Mouse (Mus musculus) adrenal gland, postnatal 25 days (tissue): ENCODE measurements around the gene Actn3. TPM values are rescaled to one million over a fixed set of nuclear protein-coding genes. Genes with fewer than 3 reads are reported as not detected.
"Not testable (repeated sequence)": the region's sequence is repeated elsewhere in the genome, so short reads cannot be mapped to it uniquely, and the experiment has no call there.

Source experiments
- DNase-seq: peaks from one replicate; pipeline ENCODE4 v3.0.0; 2021; ENCODE audit warnings: mixed read lengths
- long read RNA-seq: library from polyadenylated mRNA; stranded (forward); transcript quantifications from one replicate; pipeline ENCODE4 v2.0.0, GENCODE M21; 2021
- total RNA-seq: library from RNA; stranded (reverse); gene quantifications from 2 replicates; pipeline ENCODE4 v1.2.3, GENCODE M21; 2021

Gene Actn3
- total RNA-seq, result 0.58 and 0.71 TPM in 2 replicates
- long read RNA-seq, partial matches to known transcripts, result 0 of 1 reads
- long read RNA-seq, other reads (novel, unspliced or antisense), result 1 of 1 reads

DNA sequence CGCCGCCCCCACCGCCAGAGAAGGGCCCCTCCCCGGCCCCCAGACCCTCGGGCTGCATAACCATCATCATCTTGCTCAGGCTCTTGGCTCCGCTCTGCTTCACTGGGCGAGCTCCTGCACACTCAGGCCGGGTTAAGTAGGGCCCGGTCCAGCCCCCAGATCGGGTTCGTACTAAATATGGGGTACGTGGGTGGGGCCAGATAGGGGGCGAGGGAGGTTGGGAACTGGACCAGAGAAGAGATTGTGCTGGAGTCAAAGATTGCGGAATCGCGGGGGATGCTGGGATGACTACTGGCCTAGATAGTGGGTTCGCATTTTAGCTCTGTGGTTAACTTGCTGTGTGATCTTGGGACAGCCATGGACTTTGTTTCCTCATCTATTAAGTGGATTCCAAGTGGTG is at the start of gene Actn3:
Actn3 (minus strand) TSS at position 125 of the 400 bp plus-strand sequence.
- DNase-seq, result no peak

DNA sequence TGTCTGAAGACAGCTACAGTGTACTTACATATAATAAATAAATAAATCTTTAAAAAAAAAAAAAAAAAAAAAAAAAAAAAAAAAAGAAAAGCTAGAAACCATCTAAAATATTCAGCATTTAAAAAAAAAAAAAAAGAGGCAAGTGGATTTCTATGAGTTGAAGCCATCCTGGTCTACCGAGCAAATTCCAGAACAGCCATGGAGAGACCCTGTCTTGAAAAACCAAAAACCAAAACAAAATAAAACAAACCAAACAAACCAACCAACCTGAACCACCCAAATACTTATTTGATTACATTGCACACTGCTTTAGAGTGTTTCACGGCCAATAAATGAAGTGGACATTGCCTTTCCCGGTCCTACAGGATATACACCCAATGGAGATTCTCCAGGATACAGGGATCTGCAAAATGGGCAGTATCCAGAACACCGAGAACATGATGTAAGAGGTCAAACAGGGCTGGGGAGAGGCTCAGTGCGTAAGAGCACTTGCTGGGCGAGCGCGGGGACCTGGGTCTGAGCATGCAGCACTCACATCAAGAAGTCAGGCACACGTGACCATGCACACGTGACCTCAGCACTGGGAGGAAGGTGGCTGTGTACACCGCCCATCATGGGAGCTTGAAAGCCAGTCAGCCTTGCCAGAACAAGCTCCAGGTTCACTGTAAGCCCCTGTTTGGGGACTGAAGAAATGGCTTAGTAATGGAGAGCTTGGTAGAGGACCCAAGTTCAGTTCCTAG is 47.6 kb upstream of the Actn3 start:
- no peak for DNase-seq

DNA sequence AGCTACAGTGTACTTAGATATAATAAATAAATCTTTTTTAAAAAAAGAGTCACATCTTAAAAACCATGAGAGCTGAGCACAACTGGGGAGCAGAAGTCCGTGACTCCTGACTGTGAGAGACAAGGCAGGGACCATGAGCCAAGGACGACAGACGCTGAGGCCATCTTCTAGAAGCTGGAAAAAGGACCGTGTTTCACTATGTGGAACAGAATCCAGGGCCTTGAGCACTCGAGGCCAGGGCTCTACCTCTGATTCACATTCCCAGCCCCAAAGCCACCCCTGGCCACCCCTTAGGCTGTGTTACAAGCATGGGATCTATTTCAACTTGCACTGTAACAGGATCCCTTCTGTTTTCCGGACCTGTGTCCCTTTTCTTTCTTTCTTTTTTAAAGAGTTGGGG is 41.9 kb upstream of the Actn3 start:
- DNase-seq, result no peak

DNA sequence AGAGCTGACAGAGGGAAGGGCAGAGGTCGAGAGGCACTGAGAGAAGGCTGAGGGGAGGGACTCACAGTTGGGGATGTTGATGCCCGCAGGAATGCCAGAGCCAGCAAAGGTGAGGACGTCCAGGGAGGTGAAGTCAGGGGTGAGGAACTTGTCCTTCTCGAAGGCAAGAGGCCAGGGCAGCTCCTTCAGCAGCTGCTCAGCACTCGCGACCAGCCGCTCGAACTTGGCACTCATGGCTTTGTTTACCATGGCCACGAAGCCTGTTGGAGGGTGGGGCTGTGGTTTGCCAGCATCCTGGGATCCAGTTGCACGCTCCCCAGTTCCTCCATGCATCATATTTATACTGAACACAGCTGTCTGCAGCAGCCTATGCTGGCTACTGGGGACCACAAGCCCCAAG is 39.1 kb upstream of the Actn3 start:
- DNase-seq, result no peak

DNA sequence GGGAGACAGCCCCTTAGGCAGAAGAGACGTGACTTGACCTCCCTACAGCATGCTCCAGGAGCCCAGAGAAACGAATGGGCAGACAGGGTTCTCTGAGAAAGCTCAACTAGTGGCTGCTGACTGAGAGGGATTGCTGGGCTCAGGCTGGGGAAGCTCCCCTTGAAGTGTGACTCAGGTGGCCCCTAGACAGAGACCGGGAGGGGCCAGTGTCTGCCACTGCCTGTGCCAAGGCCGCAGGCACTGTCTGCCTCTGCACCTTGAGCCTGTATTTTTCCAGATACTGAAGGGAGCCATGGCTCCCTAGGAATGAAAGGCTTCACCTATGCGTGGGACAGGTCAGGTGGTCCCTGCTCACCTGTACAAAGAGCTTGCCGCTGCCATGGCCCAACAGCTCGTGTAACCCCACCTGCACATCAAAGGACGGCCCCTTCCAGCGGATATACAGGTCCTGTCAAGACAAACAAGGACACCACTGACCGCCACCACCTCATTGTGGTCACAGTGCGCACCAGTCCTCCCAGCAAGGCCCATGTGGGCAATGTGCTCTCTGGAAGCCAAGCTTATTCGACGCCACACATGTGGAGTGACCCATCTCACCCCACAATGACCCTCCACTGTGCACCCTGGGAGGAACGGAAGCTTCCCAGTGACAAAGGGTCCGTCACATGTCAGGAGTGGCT is 38.4 kb upstream of the Actn3 start:
- DNase-seq, result peak; percentile 51

DNA sequence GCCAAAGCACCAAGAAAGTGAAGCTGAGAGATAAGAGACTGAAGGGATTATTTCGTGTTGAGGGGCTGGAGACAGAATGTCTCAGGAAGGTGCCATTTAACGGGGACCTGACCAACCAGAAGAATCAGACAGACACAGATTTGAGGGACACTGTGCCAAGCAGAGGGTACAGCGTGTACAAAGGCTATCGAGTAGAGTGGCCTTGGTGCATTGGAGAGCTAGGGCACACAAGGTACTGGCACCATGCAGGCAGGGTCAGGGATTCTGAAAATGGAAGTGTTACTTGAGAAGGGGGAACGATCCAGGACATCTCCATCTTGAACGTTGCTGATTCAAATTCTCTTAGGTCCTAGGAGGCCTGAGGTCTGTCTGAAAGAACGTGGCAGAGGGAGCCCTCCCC is 31.7 kb upstream of the Actn3 start:
- DNase-seq, result no peak

DNA sequence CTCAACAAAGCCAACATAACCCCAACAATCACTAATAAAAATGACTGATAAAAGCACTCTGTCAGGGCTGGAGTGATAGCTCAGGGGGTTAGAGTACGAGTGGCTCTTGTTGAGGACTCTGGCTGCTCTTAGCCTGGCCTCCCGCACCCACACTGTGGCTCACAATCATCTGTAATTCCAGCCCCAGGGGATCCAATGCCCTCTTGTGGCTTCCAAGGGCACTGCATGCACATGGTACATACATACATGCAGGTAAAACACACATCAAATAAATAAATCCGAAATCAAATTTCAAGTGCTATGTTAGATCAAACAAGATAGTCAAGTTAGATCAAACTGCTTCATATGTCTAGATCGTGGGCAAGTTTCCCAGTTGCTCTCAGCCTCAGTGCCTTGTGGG is 30.4 kb upstream of the Actn3 start:
- no peak for DNase-seq

DNA sequence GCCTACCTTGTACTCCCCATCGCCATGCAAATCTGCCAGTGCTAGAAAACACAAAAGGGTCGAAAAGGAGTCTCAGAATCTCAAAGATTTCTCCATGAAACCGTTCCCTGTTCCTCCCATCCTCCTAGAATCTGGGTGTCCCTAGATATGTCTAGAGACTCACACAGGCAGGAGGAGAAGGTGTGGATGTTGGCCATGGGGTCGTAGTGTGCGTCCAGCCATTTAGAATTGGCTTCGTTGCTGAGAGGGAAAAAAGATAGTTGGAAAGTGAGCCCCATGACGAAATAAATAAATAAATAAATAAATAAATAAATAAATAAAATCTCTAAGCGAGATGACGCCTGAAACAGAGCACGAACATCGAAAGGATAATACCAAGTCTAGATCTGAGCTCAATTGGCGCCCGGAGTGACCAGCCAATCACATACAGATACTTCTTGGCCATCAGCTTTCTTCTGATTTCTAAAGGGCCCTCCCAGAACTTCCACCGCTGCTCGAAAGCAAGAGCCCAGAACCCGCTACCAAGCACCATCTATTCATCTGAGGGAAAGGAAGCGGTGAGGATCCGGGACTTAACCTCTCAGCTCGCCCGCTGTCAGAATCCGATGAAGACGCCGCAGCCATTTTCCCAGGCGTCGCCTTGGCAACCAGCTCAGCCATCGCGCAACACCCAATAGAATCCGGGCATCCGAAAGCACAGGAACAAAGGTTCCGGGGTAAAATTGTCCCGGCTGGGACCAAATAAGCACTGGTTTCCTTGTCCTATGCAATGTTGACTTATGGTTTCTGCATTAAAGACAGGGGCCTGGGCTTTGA is 28.5 kb upstream of the Actn3 start, which contains the start of gene Bbs1:
Bbs1 (minus strand) TSS at position 650 of the 816 bp plus-strand sequence.
- peak; percentile 82 for DNase-seq

DNA sequence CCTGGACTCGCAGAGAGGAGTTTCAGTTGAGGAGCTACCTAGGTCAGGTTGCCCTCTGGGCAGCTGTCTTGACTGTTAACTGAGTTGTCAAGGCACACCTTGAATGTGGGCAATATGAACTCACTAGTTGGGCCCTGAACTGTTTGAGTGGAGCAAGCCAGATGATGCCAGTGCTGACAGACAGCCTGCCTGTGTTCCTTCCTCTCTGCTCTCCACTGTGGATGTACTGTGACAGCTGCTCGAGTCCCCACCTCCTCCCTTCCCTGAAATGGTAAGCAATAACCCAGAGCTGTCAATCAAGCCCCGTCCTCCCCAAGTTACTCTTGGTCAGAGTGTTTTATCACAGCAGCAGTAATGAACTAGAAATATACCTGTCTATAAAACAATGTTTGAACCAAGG is 22.2 kb upstream of the Actn3 start:
- no peak for DNase-seq

DNA sequence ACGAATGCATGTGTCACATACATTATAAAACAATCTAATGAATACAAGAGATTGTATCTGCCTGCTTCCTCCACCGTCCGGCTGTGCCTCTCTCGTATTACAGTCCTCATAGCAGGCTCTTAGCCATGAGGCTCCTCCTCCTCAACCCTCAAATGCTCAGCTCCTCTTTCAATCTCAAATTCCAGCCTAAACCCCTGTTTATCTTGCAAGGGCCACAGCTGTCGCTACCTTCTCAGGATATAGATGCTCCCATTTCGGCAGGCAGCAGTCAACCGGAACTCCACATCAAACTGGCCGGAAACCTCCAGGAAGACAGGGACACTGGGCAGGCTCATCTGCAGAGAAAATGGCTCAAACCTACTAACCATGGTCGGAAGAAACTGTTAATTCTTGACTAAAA is 21.3 kb upstream of the Actn3 start:
- no peak for DNase-seq

DNA sequence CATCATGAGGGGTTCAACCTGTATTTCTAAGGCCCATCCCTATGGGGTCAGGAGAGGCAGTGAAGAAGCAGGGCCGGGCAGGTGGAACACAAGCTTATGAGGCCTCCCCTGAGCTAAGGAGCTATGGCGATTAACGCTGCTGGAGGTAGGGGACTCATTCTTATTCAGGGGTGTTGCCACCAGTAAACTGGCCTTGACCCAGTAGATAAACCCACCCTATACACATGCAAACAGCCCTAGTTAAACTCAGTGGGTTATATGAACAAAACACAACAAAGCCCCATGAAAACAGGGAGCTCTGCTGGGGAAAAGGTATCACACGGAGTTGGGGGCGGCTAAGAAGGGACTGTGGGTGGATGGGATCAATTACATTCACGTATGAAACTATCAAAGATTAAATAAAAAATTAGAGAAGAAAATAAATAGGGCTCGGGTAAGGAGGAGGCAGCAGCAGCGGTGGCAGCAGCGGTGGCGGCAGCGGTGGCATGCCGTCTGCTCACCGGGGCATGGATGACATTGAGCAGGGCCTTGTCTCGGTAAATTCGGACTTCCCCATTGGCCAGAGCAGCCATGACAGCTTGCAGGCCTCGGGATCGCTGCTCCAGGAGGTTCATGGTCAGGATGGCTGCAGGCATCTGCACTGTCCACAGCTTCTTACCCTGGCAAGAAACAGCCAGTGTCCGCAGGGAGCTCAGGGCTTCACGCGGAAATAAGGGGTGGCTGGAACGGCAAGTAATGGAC is 19.2 kb upstream of the Actn3 start:
- DNase-seq, result no peak

DNA sequence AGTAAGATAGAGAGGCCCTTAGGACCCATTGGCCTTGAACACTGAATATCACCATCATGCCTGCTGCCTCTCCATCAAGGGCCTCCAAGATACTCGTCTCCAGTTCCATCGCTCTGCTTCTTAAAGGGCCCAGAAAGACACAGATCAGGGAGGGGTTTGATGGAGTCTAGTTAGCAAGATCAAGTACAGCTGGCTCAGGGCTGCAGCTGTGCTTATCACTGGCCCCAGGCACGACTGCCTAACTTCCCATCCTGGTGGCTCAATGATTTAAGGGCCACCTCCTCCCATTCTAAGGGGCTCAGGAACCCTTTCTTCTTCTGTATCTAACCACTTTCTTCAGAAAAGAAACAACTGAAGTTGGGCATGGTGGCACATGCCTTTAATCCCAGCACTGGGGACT is 14.1 kb upstream of the Actn3 start:
- no peak for DNase-seq

DNA sequence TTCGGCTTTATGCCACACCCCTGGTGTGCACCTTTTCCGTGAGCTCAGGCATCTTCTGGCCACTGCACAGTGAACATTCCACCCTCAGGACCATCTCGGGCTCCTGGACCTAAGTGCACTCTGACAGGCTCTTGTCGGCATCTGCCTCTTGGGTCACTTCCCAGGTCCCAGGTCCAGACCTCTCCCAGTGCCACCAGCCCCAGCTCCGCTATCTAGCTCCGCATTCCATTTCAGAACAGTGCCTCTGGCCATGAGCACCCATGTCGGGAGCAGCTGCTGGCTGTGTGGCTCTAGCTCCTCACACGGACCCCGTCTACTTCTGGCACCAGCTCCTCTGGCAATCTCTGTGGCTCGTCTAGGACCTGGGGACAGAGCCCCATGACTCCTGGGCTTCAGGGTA is 12.1 kb upstream of the Actn3 start:
- DNase-seq, result no peak

DNA sequence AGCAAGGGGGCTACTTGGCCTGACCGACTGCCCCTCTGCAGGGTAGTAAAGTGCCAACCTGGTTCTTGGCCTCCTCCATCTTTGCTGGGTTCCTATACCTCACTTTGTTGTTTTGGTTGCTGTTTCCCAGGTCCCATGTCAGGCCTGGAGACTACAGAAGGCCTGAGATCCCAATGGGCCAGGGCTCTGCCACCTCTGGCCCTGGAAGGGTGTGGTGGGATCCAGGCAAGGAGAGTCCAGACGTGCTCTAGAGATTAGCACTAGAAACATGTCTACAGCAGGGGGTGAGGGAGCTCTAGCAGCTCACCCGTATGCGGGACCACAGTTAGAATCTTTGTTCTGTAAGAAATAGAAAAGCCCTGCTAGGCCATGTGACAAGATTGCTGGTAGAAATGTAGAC is 6.3 kb upstream of the Actn3 start:
- DNase-seq, result no peak

DNA sequence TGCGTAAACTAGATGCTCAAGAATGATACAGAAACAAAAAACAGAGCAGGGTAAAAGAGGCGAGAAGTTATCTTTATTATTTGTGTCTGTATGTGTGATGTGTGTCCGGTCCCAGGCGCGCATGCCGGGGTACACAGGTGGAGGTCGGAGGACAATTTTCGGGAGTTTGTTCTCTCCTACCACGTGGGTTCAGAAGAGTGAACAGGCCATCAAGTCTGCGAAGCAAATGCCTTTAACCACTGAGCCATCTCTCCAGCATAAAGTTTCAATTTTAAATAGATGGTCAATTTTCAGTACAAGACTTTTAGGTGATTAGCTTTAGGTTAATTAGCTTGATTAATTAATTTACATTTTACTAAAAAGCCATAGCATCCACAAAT is 1.6 kb upstream of the Actn3 start:
- no peak for DNase-seq

DNA sequence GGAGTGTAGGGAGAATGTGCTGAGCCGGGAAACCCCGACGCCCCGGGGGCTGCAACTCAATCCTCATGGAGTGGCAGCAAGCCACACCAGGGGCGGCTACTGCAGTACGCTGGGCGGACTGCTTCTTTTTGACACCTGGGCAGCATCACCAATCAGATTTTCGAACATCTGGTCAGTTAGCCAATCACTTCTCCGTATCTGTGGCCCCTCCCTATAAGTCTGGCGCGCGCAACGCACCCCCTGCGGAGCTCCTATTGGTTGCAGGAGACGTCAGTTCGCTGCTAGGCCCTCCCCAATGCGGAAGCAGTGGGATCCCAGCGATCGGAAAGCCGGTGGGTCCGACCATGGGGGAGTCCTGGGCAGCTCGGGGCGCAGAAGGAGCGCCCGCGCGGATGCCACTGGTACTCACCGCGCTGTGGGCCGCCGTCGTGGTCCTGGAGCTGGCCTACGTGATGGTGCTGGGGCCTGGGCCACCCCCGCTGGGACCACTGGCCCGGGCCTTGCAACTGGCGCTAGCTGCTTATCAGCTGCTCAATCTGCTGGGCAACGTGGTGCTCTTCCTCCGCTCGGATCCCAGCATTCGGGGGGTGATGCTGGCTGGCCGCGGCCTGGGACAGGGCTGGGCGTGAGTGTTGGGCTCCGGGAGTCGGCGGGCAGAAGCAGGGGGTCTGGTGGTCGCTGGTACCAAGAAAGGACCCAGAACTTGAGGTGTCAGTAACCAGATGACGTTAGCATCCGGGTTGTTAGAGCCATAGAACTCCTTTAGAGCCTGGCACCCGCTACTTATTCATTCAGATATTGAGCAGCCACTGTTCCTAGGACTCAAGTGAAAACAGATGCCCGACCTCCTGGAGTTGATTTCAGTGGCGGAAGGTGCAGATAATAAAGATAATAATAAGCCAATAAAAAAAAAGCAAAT is 955 bp upstream of the Actn3 start, which contains the start of gene Zdhhc24:
Zdhhc24 (plus strand) TSS at position 264 of the 919 bp plus-strand sequence.
- DNase-seq, result peak; percentile 96

DNA sequence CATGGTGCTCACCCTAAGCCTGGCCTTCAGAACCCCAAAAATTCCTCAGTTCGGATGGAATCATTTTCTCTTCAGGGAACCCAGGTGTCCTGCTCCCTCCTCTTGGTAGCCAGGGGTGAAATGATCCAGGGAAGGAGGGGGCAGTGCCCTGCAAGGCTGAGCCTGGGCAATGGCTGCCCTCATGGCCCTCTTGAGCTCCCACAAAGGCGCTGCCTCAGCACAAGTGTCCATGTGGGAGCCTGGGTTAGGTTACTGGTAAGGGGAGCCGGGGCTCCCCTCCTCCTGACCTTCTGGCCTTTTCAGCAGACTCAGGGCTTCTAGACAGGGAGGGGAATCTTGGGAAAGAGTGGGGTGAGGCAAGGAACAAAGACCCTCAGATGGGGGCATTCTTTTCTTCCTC is 954 bp downstream of the Actn3 start:
- DNase-seq, result no peak

DNA sequence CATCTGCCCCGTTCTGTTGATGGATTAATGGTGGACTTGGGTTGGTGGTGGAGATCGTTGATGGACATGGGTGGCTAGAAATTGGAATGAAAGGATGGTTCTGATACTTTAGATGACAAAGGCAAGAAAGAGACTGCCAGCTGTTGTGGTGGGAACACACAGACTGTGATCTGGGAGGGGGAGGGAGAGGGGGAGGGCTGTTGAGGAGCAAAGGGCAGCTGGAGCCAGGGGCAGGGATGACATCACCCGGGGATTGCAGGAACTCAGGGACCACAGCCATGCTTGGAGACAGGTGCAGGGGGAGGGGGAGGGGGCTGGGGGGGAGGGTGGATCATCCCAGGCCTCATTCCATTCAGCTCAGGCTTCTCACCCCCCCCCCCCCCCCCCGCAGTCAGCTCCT is 1.5 kb downstream of the Actn3 start:
- DNase-seq, result no peak

DNA sequence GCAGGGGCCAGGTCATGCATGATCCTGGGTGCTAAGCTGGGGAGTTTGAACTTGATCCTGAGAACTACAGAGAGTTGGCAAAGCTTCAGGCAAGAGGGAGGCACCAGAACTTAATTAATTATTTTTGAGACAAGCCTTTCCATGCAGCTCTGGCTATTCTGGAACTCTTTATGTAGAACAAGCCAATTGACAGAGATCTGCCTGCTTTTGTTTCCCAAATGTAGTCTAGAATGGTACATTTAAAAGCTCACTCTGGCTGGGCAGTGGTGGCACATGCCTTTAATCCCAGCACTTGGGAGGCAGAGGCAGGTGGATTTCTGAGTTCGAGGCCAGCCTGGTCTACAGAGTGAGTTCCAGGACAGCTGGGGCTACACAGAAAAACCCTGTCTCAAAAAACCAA is 3.1 kb downstream of the Actn3 start:
- not testable (repeated sequence) for DNase-seq

DNA sequence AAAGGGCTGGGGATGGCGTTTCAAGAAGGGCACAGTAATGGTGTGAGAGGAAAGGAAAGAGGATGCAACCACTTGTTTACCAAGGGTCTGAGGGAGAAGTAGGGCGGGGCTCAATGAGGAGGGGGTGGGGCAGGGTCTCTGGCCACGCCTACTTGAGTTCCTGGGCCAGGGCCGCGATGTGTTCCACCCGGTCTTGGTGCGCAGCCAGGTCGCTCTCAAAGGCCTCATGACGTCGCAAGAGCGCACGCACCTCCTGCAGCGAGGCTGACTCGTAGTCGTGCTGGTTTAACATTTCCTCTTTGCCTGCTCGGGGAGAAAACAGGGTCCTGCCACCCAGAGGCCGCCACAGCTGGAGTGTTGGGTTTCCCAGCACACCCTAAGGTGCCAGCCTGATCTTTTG is 12.6 kb downstream of the Actn3 start:
- DNase-seq, result peak; percentile 46

DNA sequence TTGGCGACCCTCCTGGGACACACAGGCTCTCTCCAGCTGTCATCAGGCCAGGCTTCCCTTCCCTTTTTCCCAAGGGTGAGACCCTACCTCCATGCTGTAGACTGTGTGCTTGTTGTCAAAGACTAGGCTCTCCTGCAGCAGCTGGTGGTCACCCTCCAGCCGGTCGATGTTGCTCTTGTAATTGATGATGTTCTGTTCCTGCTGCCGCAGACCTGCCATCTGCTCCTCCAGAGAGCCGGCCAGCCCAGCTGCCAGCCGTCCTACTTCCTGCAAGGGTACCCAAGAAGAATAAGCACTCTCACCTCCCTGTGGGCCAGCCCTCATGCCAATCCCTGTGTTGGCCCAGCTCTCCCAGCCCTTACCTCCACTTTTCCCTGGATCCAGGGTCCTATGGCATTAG is 14.7 kb downstream of the Actn3 start:
- no peak for DNase-seq
